Mouse (Mus musculus): ENCODE measurements around the gene Btbd35f19. TPM values are rescaled to one million over a fixed set of nuclear protein-coding genes. Genes with fewer than 3 reads are reported as not detected.
"Not testable (repeated sequence)": the region's sequence is repeated elsewhere in the genome, so short reads cannot be mapped to it uniquely, and the experiment has no call there.

The Btbd35f19 gene
- not detected in 2 replicates for polyA plus RNA-seq (2014; fragmentation: Nextera tagmentation; extraction: Ambion mirVana)

- WGBS, result no CpG with 5 or more reads among the region's 4 CpGs
- not testable (repeated sequence) for H3K4me2 ChIP-seq (ENCODE audit: low read length); H3K36me3 ChIP-seq (ENCODE audit: control insufficient read depth, insufficient read depth, low read length); H3K9me3 ChIP-seq (ENCODE audit: control insufficient read depth, low read length); DNase-seq; ATAC-seq (ENCODE audit: low FRiP score, low TSS enrichment); H3K27ac ChIP-seq (replicated peaks; ENCODE audit: low read depth, low read length); H3K4me1 ChIP-seq (ENCODE audit: control insufficient read depth, insufficient read depth, low read length); H3K4me3 ChIP-seq (replicated peaks; ENCODE audit: low read depth, low read length); H3K9ac ChIP-seq (replicated peaks; ENCODE audit: low read length); H3K27me3 ChIP-seq (ENCODE audit: control insufficient read depth, insufficient read depth, low read length)
These were observed at the start of gene Btbd35f19 for GRCm38 (mm10) chrX:31383818-31384217. Gene Btbd35f19, minus strand, starts transcription at chrX:31383918.

- not testable (repeated sequence) for H3K9ac ChIP-seq (replicated peaks; ENCODE audit: low read length); H3K4me1 ChIP-seq (ENCODE audit: control insufficient read depth, insufficient read depth, low read length); H3K27me3 ChIP-seq (ENCODE audit: control insufficient read depth, insufficient read depth, low read length); H3K4me2 ChIP-seq (ENCODE audit: low read length); H3K36me3 ChIP-seq (ENCODE audit: control insufficient read depth, insufficient read depth, low read length); DNase-seq; ATAC-seq (ENCODE audit: low FRiP score, low TSS enrichment); H3K4me3 ChIP-seq (replicated peaks; ENCODE audit: low read depth, low read length); H3K9me3 ChIP-seq (ENCODE audit: control insufficient read depth, low read length); H3K27ac ChIP-seq (replicated peaks; ENCODE audit: low read depth, low read length)
- WGBS, result 89% methylated on average over 2 of the region's 4 CpGs
These were observed 41.8 kb downstream of the Btbd35f19 start for GRCm38 (mm10) chrX:31341924-31342323.

GRCm38 (mm10) chrX:31336154-31336553 lies 47.6 kb downstream of the Btbd35f19 start, which contains the start of gene Btbd35f26:
Gene Btbd35f26, plus strand, starts transcription at chrX:31336454.
- H3K36me3 ChIP-seq (ENCODE audit: control insufficient read depth, insufficient read depth, low read length); H3K4me1 ChIP-seq (ENCODE audit: control insufficient read depth, insufficient read depth, low read length); H3K9ac ChIP-seq (replicated peaks; ENCODE audit: low read length); H3K4me3 ChIP-seq (replicated peaks; ENCODE audit: low read depth, low read length); H3K9me3 ChIP-seq (ENCODE audit: control insufficient read depth, low read length); H3K27me3 ChIP-seq (ENCODE audit: control insufficient read depth, insufficient read depth, low read length); DNase-seq; H3K27ac ChIP-seq (replicated peaks; ENCODE audit: low read depth, low read length); H3K4me2 ChIP-seq (ENCODE audit: low read length); ATAC-seq (ENCODE audit: low FRiP score, low TSS enrichment): not testable (repeated sequence)
- no CpG with 5 or more reads among the region's 4 CpGs for WGBS

Other genes starting within 250 kb of the Btbd35f19 start
- not detected in 2 replicates for gene Spin2f, start 130.0 kb downstream of the Btbd35f19 start, polyA plus RNA-seq (2014; fragmentation: Nextera tagmentation; extraction: Ambion mirVana)
- not detected in 2 replicates for gene Btbd35f26, start 47.5 kb downstream of the Btbd35f19 start, polyA plus RNA-seq (2014; fragmentation: Nextera tagmentation; extraction: Ambion mirVana)
- gene Gm21883, start 190.4 kb upstream of the Btbd35f19 start, polyA plus RNA-seq (2014; fragmentation: Nextera tagmentation; extraction: Ambion mirVana), result not detected in 2 replicates
- not detected in 2 replicates for gene Spin2e, start 235.0 kb upstream of the Btbd35f19 start, polyA plus RNA-seq (2014; fragmentation: Nextera tagmentation; extraction: Ambion mirVana)

All from midbrain, embryonic 14.5 days (tissue).